In the genomic region with DNA sequence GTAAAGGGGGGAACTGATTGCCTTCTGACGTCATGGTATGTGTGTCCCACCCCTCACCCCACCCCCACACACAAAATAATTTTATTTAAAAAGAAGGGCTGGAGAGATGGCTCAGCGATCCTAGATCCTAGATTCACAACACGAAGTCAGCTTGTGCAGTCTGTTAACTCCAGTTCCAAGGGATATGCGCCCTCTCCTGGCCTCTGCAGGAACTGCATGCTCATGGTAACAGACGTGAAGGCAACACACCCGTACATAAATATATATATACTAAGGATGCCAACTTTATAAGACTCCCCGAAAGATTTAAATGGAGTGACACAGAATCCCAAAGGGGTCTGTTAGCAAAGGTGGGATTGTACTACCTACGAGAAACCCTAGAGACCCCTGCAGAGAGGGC, we compare ENCODE assay signal across 9 mouse cellular contexts. TPM values are rescaled to one million over a fixed set of nuclear protein-coding genes. Genes with fewer than 3 reads are reported as not detected.
DNase-seq lines count a peak whose midpoint lies in the region; ATAC-seq lines count a peak whose summit lies in the region.
"Had no signal": no experiment of that assay in that cellular context is flagged by ENCODE, and none has a peak within 500 bp of the region (broad histone marks: within the 10 kb centered on the region; RNA-seq: fewer than 3 reads in every experiment).

No protein-coding gene starts in this region.

- ATAC-seq in forebrain, embryonic 16.5 days: no peak; the same call in 1 of the 2 replicates
- peak; percentile 24; the same call in 1 of the 2 replicates for ATAC-seq in embryonic facial prominence, embryonic 14.5 days (ENCODE audit: low read depth)
- peak; percentile 65 for ATAC-seq in megakaryocyte progenitor cell, adult 5-6 weeks (replicated peaks; ENCODE audit: poor library complexity)

- H3K36me3 ChIP-seq in forebrain, embryonic 10.5 days (replicated peaks): no peaks in the 10 kb centered on the region; the same call in 1 of the 2 replicates
- no peaks in the 10 kb centered on the region for H3K36me3 ChIP-seq in forebrain, embryonic 16.5 days (ENCODE audit: control insufficient read depth, insufficient read depth)
- no peaks in the 10 kb centered on the region for H3K36me3 ChIP-seq in embryonic facial prominence, embryonic 14.5 days (ENCODE audit: control insufficient read depth, insufficient read depth, low read length)
- H3K36me3 ChIP-seq: limb, embryonic 12.5 days had no signal

- H3K27ac ChIP-seq in forebrain, embryonic 10.5 days: no peak overlapping the region
- no peak overlapping the region for H3K27ac ChIP-seq in forebrain, embryonic 16.5 days (ENCODE audit: low read length)
- H3K27ac ChIP-seq in embryonic facial prominence, embryonic 14.5 days (replicated peaks; ENCODE audit: low read depth, low read length): no peak overlapping the region
- H3K27ac ChIP-seq: limb, embryonic 12.5 days had no signal

- no peaks in the 10 kb centered on the region; the same call in 1 of the 2 replicates for H3K27me3 ChIP-seq in forebrain, embryonic 10.5 days (ENCODE audit: poor library complexity, severe bottlenecking)
- peaks cover 6% of the 10 kb centered on the region; the same call in 1 of the 2 replicates for H3K27me3 ChIP-seq in forebrain, embryonic 16.5 days (replicated peaks; ENCODE audit: control insufficient read depth, insufficient read depth, low read length)
- no peaks in the 10 kb centered on the region for H3K27me3 ChIP-seq in embryonic facial prominence, embryonic 14.5 days (replicated peaks; ENCODE audit: control insufficient read depth, insufficient read depth, low read length)

- H3K4me1 ChIP-seq in forebrain, embryonic 10.5 days: peaks cover 7% of the 10 kb centered on the region
- no peaks in the 10 kb centered on the region for H3K4me1 ChIP-seq in forebrain, embryonic 16.5 days (replicated peaks; ENCODE audit: control insufficient read depth, insufficient read depth, low read length)
- no peaks in the 10 kb centered on the region for H3K4me1 ChIP-seq in embryonic facial prominence, embryonic 14.5 days (ENCODE audit: control insufficient read depth, insufficient read depth, low read length)
- H3K4me1 ChIP-seq: limb, embryonic 12.5 days had no signal

- 35% methylated on average over 8 of the region's 8 CpGs for WGBS in forebrain, embryonic 10.5 days
- WGBS in forebrain, embryonic 16.5 days: 27% methylated on average over 8 of the region's 8 CpGs
- 32% methylated on average over 8 of the region's 8 CpGs for WGBS in embryonic facial prominence, embryonic 14.5 days

- peak; percentile 84 for DNase-seq in forebrain, embryonic 10.5 days (ENCODE audit: extremely low spot score, low spot score)
- DNase-seq in 416B (ENCODE audit: low read depth): peak; percentile 82
- peak; percentile 88 for DNase-seq in adrenal gland, postnatal 14 days
- DNase-seq in embryonic facial prominence, embryonic 14.5 days (ENCODE audit: low spot score): peak; percentile 71
- peak; percentile 55 to 73 for DNase-seq in layer of hippocampus, postnatal 14 days (ENCODE audit: low spot score in 2 of 2)
- DNase-seq in telencephalon, adult 2 months (ENCODE audit: low read depth, low spot score): peak; percentile 29

- no peaks in the 10 kb centered on the region for H3K9me3 ChIP-seq in forebrain, embryonic 10.5 days
- no peaks in the 10 kb centered on the region for H3K9me3 ChIP-seq in forebrain, embryonic 16.5 days (ENCODE audit: control insufficient read depth, low read length)
- H3K9me3 ChIP-seq in embryonic facial prominence, embryonic 14.5 days (ENCODE audit: control insufficient read depth, low read length): no peaks in the 10 kb centered on the region

- no peak overlapping the region for H3K9ac ChIP-seq in forebrain, embryonic 16.5 days (replicated peaks; ENCODE audit: low read depth, low read length)
- no peak overlapping the region for H3K9ac ChIP-seq in embryonic facial prominence, embryonic 14.5 days (ENCODE audit: low read depth, low read length)
- H3K9ac ChIP-seq: limb, embryonic 12.5 days had no signal

- no peak overlapping the region for H3K4me2 ChIP-seq in forebrain, embryonic 16.5 days (ENCODE audit: low read length)
- no peak overlapping the region for H3K4me2 ChIP-seq in embryonic facial prominence, embryonic 14.5 days (ENCODE audit: low read depth, low read length)
- H3K4me2 ChIP-seq: limb, embryonic 12.5 days had no signal

- no peak overlapping the region for H3K4me3 ChIP-seq in forebrain, embryonic 10.5 days
- H3K4me3 ChIP-seq in forebrain, embryonic 16.5 days (replicated peaks; ENCODE audit: low read length): no peak overlapping the region
- no peak overlapping the region for H3K4me3 ChIP-seq in embryonic facial prominence, embryonic 14.5 days (ENCODE audit: low read depth, low read length)
- H3K4me3 ChIP-seq: limb, embryonic 12.5 days had no signal

RNA-seq across cellular contexts. Expression of gene Trpv4, which starts 39.4 kb away (rescaled TPM):
- polyA plus RNA-seq in forebrain, embryonic 10.5 days (2016; fragmentation: Nextera tagmentation; extraction: Ambion mirVana): 0.17 and 0.31 TPM in 2 replicates
- 0.75 and 1.2 TPM in 2 replicates for polyA plus RNA-seq in forebrain, embryonic 16.5 days (2015; fragmentation: Nextera tagmentation; extraction: Ambion mirVana)
- 2.1 and 3.6 TPM in 2 replicates for total RNA-seq in adrenal gland, postnatal 14 days (2021)
- polyA plus RNA-seq in embryonic facial prominence, embryonic 14.5 days (2014; fragmentation: Nextera tagmentation; extraction: Ambion mirVana): 11.9 TPM in 2 replicates
- total RNA-seq in layer of hippocampus, postnatal 14 days (2021): 1 to 10 TPM; 2.2 to 5.7 TPM
- total RNA-seq in megakaryocyte progenitor cell, adult 5-6 weeks (2015): 0.15 and 0.25 TPM in 2 replicates
- total RNA-seq in megakaryocyte progenitor cell, adult 5-6 weeks (2017): 0.17 TPM in 1 of 2 replicates, not detected in the other

RNA-seq across cellular contexts. Expression of gene Fam222a, which starts 51.0 kb away (rescaled TPM):
- polyA plus RNA-seq in forebrain, embryonic 10.5 days (2016; fragmentation: Nextera tagmentation; extraction: Ambion mirVana): 3.9 and 4.1 TPM in 2 replicates
- 4.3 and 4.4 TPM in 2 replicates for polyA plus RNA-seq in forebrain, embryonic 16.5 days (2015; fragmentation: Nextera tagmentation; extraction: Ambion mirVana)
- total RNA-seq in adrenal gland, postnatal 14 days (2021): 55.8 and 77.0 TPM in 2 replicates
- 1.4 and 1.6 TPM in 2 replicates for polyA plus RNA-seq in embryonic facial prominence, embryonic 14.5 days (2014; fragmentation: Nextera tagmentation; extraction: Ambion mirVana)
- 1 to 10 TPM; 7.6 to 7.8 TPM for total RNA-seq in layer of hippocampus, postnatal 14 days (2021)
- 0.47 and 0.88 TPM in 2 replicates for total RNA-seq in megakaryocyte progenitor cell, adult 5-6 weeks (2015)
- total RNA-seq in megakaryocyte progenitor cell, adult 5-6 weeks (2017): 0.04 TPM in 1 of 2 replicates, not detected in the other

Comparison
In these comparisons a context has a peak if more than half of its experiments do, and no peak if none do; other contexts are left out.
1. DNase-seq: peak in every context shown above with its lines; median percentile 88 in adrenal gland, postnatal 14 days; 84 in forebrain, embryonic 10.5 days; 82 in 416B; 71 in embryonic facial prominence, embryonic 14.5 days; 64 in layer of hippocampus, postnatal 14 days; 29 in telencephalon, adult 2 months.
2. RNA of gene Fam222a, which starts 51.0 kb away (total RNA-seq): 55.8 to 77.0 TPM in adrenal gland, postnatal 14 days and 7.6 to 7.8 TPM in layer of hippocampus, postnatal 14 days; 0.04 to 0.88 TPM in megakaryocyte progenitor cell, adult 5-6 weeks; every median in the first group is over 4 times any median in the second.